Mouse (Mus musculus) limb, embryonic 12.5 days (tissue): ENCODE data around the gene Atg5. TPM values are rescaled to one million over a fixed set of nuclear protein-coding genes. Genes with fewer than 3 reads are reported as not detected.

Experiments
- ATAC-seq: fragments of 200-750 bp; cut with Nextera tagmentation; 2 replicates; pipeline ENCODE4 v1.8.0; 2017; ENCODE audit warnings: low read depth, moderate TSS enrichment; ENCODE audit not compliant: insufficient number of reproducible peaks, insufficient read depth, low FRiP score, low TSS enrichment
- H3K27ac ChIP-seq: fragments of 300-500 bp; sonication (generic); 2 replicates; pipeline ENCODE4 v1.5.1; 2016; ENCODE audit warnings: mild to moderate bottlenecking, moderate library complexity
- H3K27me3 ChIP-seq: fragments of 300-500 bp; sonication (generic); 2 replicates; pipeline ENCODE4 v1.6.1; 2016; ENCODE audit warnings: mild to moderate bottlenecking, moderate library complexity
- H3K36me3 ChIP-seq: fragments of 300-500 bp; sonication (generic); 2 replicates; pipeline ENCODE4 v1.6.1; 2016; ENCODE audit warnings: mild to moderate bottlenecking, moderate library complexity
- H3K4me1 ChIP-seq: fragments of 300-500 bp; sonication (generic); replicated peaks from 2 replicates; pipeline ENCODE4 v1.6.1; 2016
- H3K4me2 ChIP-seq: fragments of 300-500 bp; sonication (generic); 2 replicates; pipeline ENCODE4 v1.6.1; 2016; ENCODE audit warnings: mild to moderate bottlenecking, moderate library complexity
- H3K4me3 ChIP-seq: fragments of 300-500 bp; sonication (generic); replicated peaks from 2 replicates; pipeline ENCODE4 v1.5.1; 2016; ENCODE audit warnings: mild to moderate bottlenecking
- H3K9ac ChIP-seq: fragments of 300-500 bp; sonication (generic); replicated peaks from 2 replicates; pipeline ENCODE4 v1.6.1; 2016; ENCODE audit warnings: mild to moderate bottlenecking, moderate library complexity
- H3K9me3 ChIP-seq: fragments of 300-500 bp; sonication (generic); 2 replicates; pipeline ENCODE4 v1.6.1; 2016; ENCODE audit warnings: mild to moderate bottlenecking, moderate library complexity
- WGBS: fragments of 180-500 bp; shearing (Covaris S2); methylation state at CpG from one replicate; pipeline ENCODE4 v1.1.7; 2016; 5-methylcytosine and 5-hydroxymethylcytosine counted together
- microRNA counts: library from miRNA; unstranded; fragments of <30 nt; microRNA quantifications from one replicate; lab custom pipeline; 2017
- microRNA-seq: library from miRNA; unstranded; fragments of <30 nt; microRNA quantifications from one replicate; pipeline ENCODE4, GENCODE M21; 2017
- polyA plus RNA-seq: library from polyadenylated mRNA; unstranded; fragments of >200 nt; fragmentation: Nextera tagmentation; extraction: Ambion mirVana; gene quantifications from 2 replicates; pipeline ENCODE4 v1.2.1, GENCODE M21; 2016

Gene Atg5
- polyA plus RNA-seq, 1 experiment from 2014 or later: 48.5 TPM

- H3K4me3 ChIP-seq: no peak overlapping the region
- H3K36me3 ChIP-seq: no peaks in the 10 kb centered on the region
- H3K4me2 ChIP-seq: no peak overlapping the region
- no peak overlapping the region for H3K27ac ChIP-seq
- H3K4me1 ChIP-seq: no peaks in the 10 kb centered on the region
- no peaks in the 10 kb centered on the region for H3K9me3 ChIP-seq
- no peak overlapping the region for H3K9ac ChIP-seq
- WGBS: 42% methylated on average over 12 of the region's 12 CpGs
- H3K27me3 ChIP-seq: no peaks in the 10 kb centered on the region
- ATAC-seq: no peak
These were observed 123.5 kb downstream of the Atg5 start for GRCm38 (mm10) chr10:44391509-44392290.

GRCm38 (mm10) chr10:44392855-44393254 lies 124.7 kb downstream of the Atg5 start:
- H3K9me3 ChIP-seq: no peaks in the 10 kb centered on the region
- no peaks in the 10 kb centered on the region for H3K4me1 ChIP-seq
- ATAC-seq: no peak
- no peak overlapping the region for H3K27ac ChIP-seq
- no peak overlapping the region for H3K4me2 ChIP-seq
- H3K27me3 ChIP-seq: no peaks in the 10 kb centered on the region
- H3K4me3 ChIP-seq: no peak overlapping the region
- H3K9ac ChIP-seq: no peak overlapping the region
- WGBS: 85% methylated on average over 8 of the region's 8 CpGs
- H3K36me3 ChIP-seq: no peaks in the 10 kb centered on the region

- 60% methylated on average over 3 of the region's 3 CpGs for WGBS
- peaks cover 11% of the 10 kb centered on the region for H3K4me1 ChIP-seq
- H3K4me2 ChIP-seq: no peak overlapping the region
- no peak overlapping the region for H3K27ac ChIP-seq
- H3K36me3 ChIP-seq: no peaks in the 10 kb centered on the region
- no peak overlapping the region for H3K9ac ChIP-seq
- H3K4me3 ChIP-seq: no peak overlapping the region
- H3K9me3 ChIP-seq: no peaks in the 10 kb centered on the region
- ATAC-seq: no peak
- no peaks in the 10 kb centered on the region for H3K27me3 ChIP-seq
These were observed 132.0 kb downstream of the Atg5 start for GRCm38 (mm10) chr10:44400119-44400518.

GRCm38 (mm10) chr10:44400602-44401001 lies 132.4 kb downstream of the Atg5 start:
- Histone ChIP-seq H3K9me3 (no peaks in the 10 kb centered on the region), H3K27ac (no peak overlapping the region), H3K36me3 (no peaks in the 10 kb centered on the region), H3K27me3 (no peaks in the 10 kb centered on the region), H3K4me1 (peaks cover 11% of the 10 kb centered on the region), H3K4me3 (no peak overlapping the region), H3K9ac (no peak overlapping the region), H3K4me2 (no peak overlapping the region)
- ATAC-seq: no peak
- WGBS: 43% methylated on average over 13 of the region's 13 CpGs

GRCm38 (mm10) chr10:44401600-44401999 lies 133.4 kb downstream of the Atg5 start:
- Histone ChIP-seq H3K4me1 (peaks cover 11% of the 10 kb centered on the region), H3K9me3 (no peaks in the 10 kb centered on the region), H3K4me3 (no peak overlapping the region), H3K9ac (no peak overlapping the region), H3K36me3 (no peaks in the 10 kb centered on the region), H3K27ac (no peak overlapping the region), H3K27me3 (no peaks in the 10 kb centered on the region), H3K4me2 (no peak overlapping the region)
- no peak for ATAC-seq
- WGBS: 68% methylated on average over 10 of the region's 10 CpGs

- Histone ChIP-seq H3K4me2 (no peak overlapping the region), H3K27ac (no peak overlapping the region), H3K36me3 (no peaks in the 10 kb centered on the region), H3K4me3 (no peak overlapping the region), H3K4me1 (peaks cover 12% of the 10 kb centered on the region), H3K9ac (no peak overlapping the region), H3K9me3 (no peaks in the 10 kb centered on the region), H3K27me3 (no peaks in the 10 kb centered on the region)
- ATAC-seq: no peak
- WGBS: 57% methylated on average over 7 of the region's 7 CpGs
These were observed 135.3 kb downstream of the Atg5 start for GRCm38 (mm10) chr10:44403415-44403814.

GRCm38 (mm10) chr10:44409054-44409453 lies 140.9 kb downstream of the Atg5 start:
- 14% methylated on average over 10 of the region's 10 CpGs for WGBS
- Histone ChIP-seq H3K36me3 (no peaks in the 10 kb centered on the region), H3K4me1 (peaks cover 21% of the 10 kb centered on the region), H3K27ac (peak overlapping the region; percentile 35; the same call in 1 of the 2 replicates), H3K9ac (no peak overlapping the region), H3K4me3 (no peak overlapping the region), H3K27me3 (no peaks in the 10 kb centered on the region), H3K9me3 (no peaks in the 10 kb centered on the region), H3K4me2 (peak overlapping the region; percentile 19)
- no peak for ATAC-seq

- Histone ChIP-seq H3K27me3 (no peaks in the 10 kb centered on the region), H3K9me3 (no peaks in the 10 kb centered on the region), H3K27ac (no peak overlapping the region), H3K36me3 (no peaks in the 10 kb centered on the region), H3K9ac (no peak overlapping the region), H3K4me2 (no peak overlapping the region), H3K4me1 (peaks cover 21% of the 10 kb centered on the region), H3K4me3 (no peak overlapping the region)
- WGBS: 59% methylated on average over 11 of the region's 11 CpGs
- ATAC-seq: no peak
These were observed 141.8 kb downstream of the Atg5 start for GRCm38 (mm10) chr10:44409958-44410357.

MicroRNA genes within 50 kb of the gene (microRNA counts, 519-probe panel; counts per million panel counts)
- not detected for microRNA mmu-miR-1929 (lab: Ali Mortazavi, UCI)

Small RNA genes within 50 kb of the gene (microRNA-seq; reads per million reads assigned to microRNA genes)
- 1.6 reads per million for gene Mir1929

Other genes with a start within 250 kb of the Atg5 start
- 1.2 and 1.5 TPM in 2 replicates for gene Crybg1, start 119.5 kb upstream of the Atg5 start, polyA plus RNA-seq